Mouse (Mus musculus) cerebellum, adult 11 months (tissue): Measurements from ENCODE around the gene Inpp5d.
"Not testable (repeated sequence)": the region's sequence is repeated elsewhere in the genome, so short reads cannot be mapped to it uniquely, and the experiment has no call there.

Experiments
- DNase-seq: peaks from one replicate; pipeline ENCODE4 v3.0.0; 2022

Gene Inpp5d

GRCm38 (mm10) chr1:87658937-87659617, 39.0 kb downstream of the Inpp5d start:
- DNase-seq = no peak

GRCm38 (mm10) chr1:87659618-87659960, 39.5 kb downstream of the Inpp5d start:
- no peak for DNase-seq

- no peak for DNase-seq
Measured at GRCm38 (mm10) chr1:87660740-87661139, 40.6 kb downstream of the Inpp5d start.

- DNase-seq = no peak
Measured at GRCm38 (mm10) chr1:87663992-87664391, 43.9 kb downstream of the Inpp5d start.

GRCm38 (mm10) chr1:87667006-87667405, 46.9 kb downstream of the Inpp5d start:
- no peak for DNase-seq

- DNase-seq = no peak
Measured at GRCm38 (mm10) chr1:87668300-87668699, 48.2 kb downstream of the Inpp5d start.

- DNase-seq = no peak
Measured at GRCm38 (mm10) chr1:87671483-87671882, 51.4 kb downstream of the Inpp5d start.

GRCm38 (mm10) chr1:87673822-87674604, 53.9 kb downstream of the Inpp5d start:
- DNase-seq = no peak

- no peak for DNase-seq
Measured at GRCm38 (mm10) chr1:87676006-87676405, 55.9 kb downstream of the Inpp5d start.

GRCm38 (mm10) chr1:87679089-87679488, 59.0 kb downstream of the Inpp5d start:
- DNase-seq = no peak

- DNase-seq = no peak
Measured at GRCm38 (mm10) chr1:87680950-87681349, 60.8 kb downstream of the Inpp5d start.

GRCm38 (mm10) chr1:87682473-87682872, 62.4 kb downstream of the Inpp5d start:
- not testable (repeated sequence) for DNase-seq

GRCm38 (mm10) chr1:87684071-87684470, 64.0 kb downstream of the Inpp5d start:
- DNase-seq = no peak

GRCm38 (mm10) chr1:87684791-87685190, 64.7 kb downstream of the Inpp5d start:
- DNase-seq = no peak

GRCm38 (mm10) chr1:87686351-87686750, 66.2 kb downstream of the Inpp5d start:
- DNase-seq = no peak

GRCm38 (mm10) chr1:87687009-87687408, 66.9 kb downstream of the Inpp5d start:
- DNase-seq = no peak

- no peak for DNase-seq
Measured at GRCm38 (mm10) chr1:87689661-87690341, 69.7 kb downstream of the Inpp5d start.

- no peak for DNase-seq
Measured at GRCm38 (mm10) chr1:87696358-87696757, 76.2 kb downstream of the Inpp5d start.

- DNase-seq = no peak
Measured at GRCm38 (mm10) chr1:87698010-87698409, 77.9 kb downstream of the Inpp5d start.

- no peak for DNase-seq
Measured at GRCm38 (mm10) chr1:87699890-87700448, 79.9 kb downstream of the Inpp5d start.

- no peak for DNase-seq
Measured at GRCm38 (mm10) chr1:87704230-87704629, 84.1 kb downstream of the Inpp5d start.

GRCm38 (mm10) chr1:87706361-87706760, 86.2 kb downstream of the Inpp5d start:
- no peak for DNase-seq

GRCm38 (mm10) chr1:87709020-87709419, 88.9 kb downstream of the Inpp5d start:
- DNase-seq = no peak
